Mouse (Mus musculus): ENCODE measurements around the gene Acbd4.

GRCm38 (mm10) chr11:103119609-103120008, 18.1 kb downstream of the Acbd4 start:
- TF ChIP-seq CTCF (conservative IDR thresholded peaks at IDR 0.05; ENCODE audit: low read length): no peak
- TF ChIP-seq POU5F1 (IDR thresholded peaks at IDR 0.05; ENCODE audit: borderline replicate concordance, low read length): no peak
- no peak for TF ChIP-seq NANOG (IDR thresholded peaks at IDR 0.05; ENCODE audit: borderline replicate concordance, low read length)

All from E14TG2a.4 (cell line).